Mouse (Mus musculus) heart, postnatal 25 days (tissue): ENCODE data around the gene Prss2. TPM values are rescaled to one million over a fixed set of nuclear protein-coding genes. Genes with fewer than 3 reads are reported as not detected.
"Not testable (repeated sequence)": the region's sequence is repeated elsewhere in the genome, so short reads cannot be mapped to it uniquely, and the experiment has no call there.

Experiments used
- DNase-seq: peaks from one replicate; pipeline ENCODE4 v3.0.0; 2022; ENCODE audit warnings: low spot score
- intact Hi-C: fragments of 180-260 bp; cut with DNase I; formaldehyde crosslinking; loops from one replicate; pipeline ENCODE4 v1.15.1; 2025
- total RNA-seq, 2 experiments: library from RNA; stranded (reverse); gene quantifications; 2 replicates each; pipeline ENCODE4 v1.2.3; 2021

Gene Prss2
- total RNA-seq, 2 experiments from 2014 or later: not detected

- intact Hi-C loops: no loop called here
- DNase-seq: no peak
Measured at GRCm38 (mm10) chr6:41553356-41554010, 31.9 kb downstream of the Prss2 start.

GRCm38 (mm10) chr6:41554295-41555169 is 32.9 kb downstream of the Prss2 start:
- intact Hi-C loops: no loop called here
- no peak for DNase-seq

- no peak for DNase-seq
- intact Hi-C loops: no loop called here
Measured at GRCm38 (mm10) chr6:41556389-41556788, 34.8 kb downstream of the Prss2 start.

- intact Hi-C loops: no loop called here
- no peak for DNase-seq
Measured at GRCm38 (mm10) chr6:41557468-41557867, 35.9 kb downstream of the Prss2 start.

- intact Hi-C loops: no loop called here
- no peak for DNase-seq
Measured at GRCm38 (mm10) chr6:41558271-41558670, 36.7 kb downstream of the Prss2 start.

- DNase-seq: no peak
- intact Hi-C loops: no loop called here
Measured at GRCm38 (mm10) chr6:41559331-41559730, 37.7 kb downstream of the Prss2 start.

- intact Hi-C loops: no loop called here
- no peak for DNase-seq
Measured at GRCm38 (mm10) chr6:41560273-41560672, 38.7 kb downstream of the Prss2 start.

GRCm38 (mm10) chr6:41562598-41562997 is 41.0 kb downstream of the Prss2 start:
- no peak for DNase-seq
- intact Hi-C loops: no loop called here

GRCm38 (mm10) chr6:41563104-41563951 is 41.7 kb downstream of the Prss2 start:
- intact Hi-C loops, DNase-seq: not testable (repeated sequence)

- intact Hi-C loops: no loop called here
- no peak for DNase-seq
Measured at GRCm38 (mm10) chr6:41565261-41565660, 43.7 kb downstream of the Prss2 start.

GRCm38 (mm10) chr6:41566965-41567364 is 45.4 kb downstream of the Prss2 start:
- no peak for DNase-seq
- intact Hi-C loops: no loop called here

GRCm38 (mm10) chr6:41569078-41569477 is 47.5 kb downstream of the Prss2 start:
- DNase-seq: no peak
- intact Hi-C loops: no loop called here

Other genes with a start within 250 kb of the Prss2 start
- gene Try4, start 219.5 kb upstream of the Prss2 start, total RNA-seq: not detected
- not detected for gene Try5, start 204.9 kb upstream of the Prss2 start, total RNA-seq
- gene Try10, start 167.7 kb upstream of the Prss2 start, total RNA-seq: not detected
- gene Prss3, start 144.1 kb upstream of the Prss2 start, total RNA-seq: not detected
- gene Gm5771, start 129.4 kb upstream of the Prss2 start, total RNA-seq: not detected
- gene Gm10334, start 75.6 kb upstream of the Prss2 start, total RNA-seq: not detected
- not detected for gene Prss1, start 62.9 kb upstream of the Prss2 start, total RNA-seq
- 1 to 10 TPM; 1.6 to 2.0 TPM for gene Ephb6, start 83.7 kb downstream of the Prss2 start, total RNA-seq
- not detected for gene Trpv6, start 114.6 kb downstream of the Prss2 start, total RNA-seq
- gene Trpv5, start 159.0 kb downstream of the Prss2 start, total RNA-seq: not detected
- gene Llcfc1, start 162.6 kb downstream of the Prss2 start, total RNA-seq: not detected
- under 1 TPM in 1 of 2 experiments, not detected in 1; 0.89 TPM for gene Kel, start 182.6 kb downstream of the Prss2 start, total RNA-seq